Mouse (Mus musculus): ENCODE data around the gene Supt6.

GRCm38 (mm10) chr11:78205361-78206206 lies 40.2 kb downstream of the Supt6 start:
- TF ChIP-seq POLR2A (IDR thresholded peaks at IDR 0.05; ENCODE audit: extremely low read depth, insufficient read depth, low read length) (no peak), CTCF (IDR thresholded peaks at IDR 0.05; ENCODE audit: extremely low read depth, insufficient read depth, low read length) (no peak)
